Mouse (Mus musculus) heart, postnatal 25 days (tissue): ENCODE data around the gene Mcpt9. TPM values are rescaled to one million over a fixed set of nuclear protein-coding genes. Genes with fewer than 3 reads are reported as not detected.
"Not testable (repeated sequence)": the region's sequence is repeated elsewhere in the genome, so short reads cannot be mapped to it uniquely, and the experiment has no call there.

Source experiments
- DNase-seq: peaks from one replicate; pipeline ENCODE4 v3.0.0; 2022; ENCODE audit warnings: low spot score
- intact Hi-C: fragments of 180-260 bp; cut with DNase I; formaldehyde crosslinking; loops from one replicate; pipeline ENCODE4 v1.15.1; 2025
- total RNA-seq, 2 experiments: library from RNA; stranded (reverse); gene quantifications; 2 replicates each; pipeline ENCODE4 v1.2.3; 2021

Mcpt9 gene
- not detected for total RNA-seq

DNA sequence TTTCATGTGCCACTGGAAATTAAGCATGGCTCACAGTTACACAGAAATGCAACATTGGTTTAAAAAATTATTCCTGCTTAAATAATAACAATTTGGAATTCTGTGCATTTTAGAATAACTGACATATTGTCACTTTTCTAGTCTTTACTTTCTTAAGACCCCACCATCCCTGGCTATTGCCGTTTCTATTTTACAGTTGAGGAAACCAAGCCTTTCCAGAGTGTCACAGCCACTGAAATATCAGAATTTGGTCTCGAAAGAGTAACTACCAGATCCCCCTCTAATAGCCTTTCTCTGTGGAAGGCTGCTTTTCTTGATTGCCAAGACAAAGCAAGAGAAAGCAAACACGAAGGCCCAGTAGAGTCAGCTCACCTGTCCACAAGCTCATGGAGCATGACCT lies at the start of gene Mcpt9:
Mcpt9 (minus strand) TSS at position 101 of the 400 bp plus-strand sequence.
- DNase-seq, intact Hi-C loops: not testable (repeated sequence)

- DNase-seq, intact Hi-C loops: not testable (repeated sequence)
These were observed 31.9 kb upstream of the Mcpt9 start, which contains the start of gene Mcpt4 for GRCm38 (mm10) chr14:56062213-56062612. Mcpt4 (minus strand) TSS chr14:56062313.

- intact Hi-C loops, result no loop called here
- no peak for DNase-seq
These were observed 27.4 kb upstream of the Mcpt9 start for GRCm38 (mm10) chr14:56057722-56058121.

- intact Hi-C loops, result no loop called here
- no peak for DNase-seq
These were observed 25.1 kb upstream of the Mcpt9 start for GRCm38 (mm10) chr14:56055408-56055807.

GRCm38 (mm10) chr14:56041792-56042191 lies 11.5 kb upstream of the Mcpt9 start, which contains the start of gene Mcpt2:
Mcpt2 (plus strand) TSS chr14:56042041.
- intact Hi-C loops, result not testable (repeated sequence)

DNA sequence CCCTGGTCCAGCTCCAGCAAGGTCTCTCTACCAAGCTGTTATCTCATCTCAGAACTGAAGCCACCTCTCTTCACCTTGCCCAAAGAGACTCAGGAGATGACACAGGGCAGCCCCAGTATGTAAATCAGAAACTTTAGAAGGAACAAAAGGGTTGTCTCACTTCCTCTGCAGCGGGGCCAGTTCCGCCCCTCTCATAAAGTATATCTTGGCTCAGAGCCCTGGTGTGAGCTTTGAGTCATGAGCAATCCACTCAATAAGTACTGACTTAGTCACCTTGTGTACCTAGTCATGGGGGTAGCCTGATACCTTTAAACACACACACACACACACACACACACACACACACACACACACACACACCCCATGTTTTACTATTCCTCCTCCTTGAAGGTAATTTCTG lies 4.1 kb upstream of the Mcpt9 start:
- no peak for DNase-seq
- intact Hi-C loops, result no loop called here

More at GRCm38 (mm10) chr14:56041792-56042191, 11.5 kb upstream of the Mcpt9 start, which contains the start of gene Mcpt2:
- DNase-seq, result not testable (repeated sequence)

DNA sequence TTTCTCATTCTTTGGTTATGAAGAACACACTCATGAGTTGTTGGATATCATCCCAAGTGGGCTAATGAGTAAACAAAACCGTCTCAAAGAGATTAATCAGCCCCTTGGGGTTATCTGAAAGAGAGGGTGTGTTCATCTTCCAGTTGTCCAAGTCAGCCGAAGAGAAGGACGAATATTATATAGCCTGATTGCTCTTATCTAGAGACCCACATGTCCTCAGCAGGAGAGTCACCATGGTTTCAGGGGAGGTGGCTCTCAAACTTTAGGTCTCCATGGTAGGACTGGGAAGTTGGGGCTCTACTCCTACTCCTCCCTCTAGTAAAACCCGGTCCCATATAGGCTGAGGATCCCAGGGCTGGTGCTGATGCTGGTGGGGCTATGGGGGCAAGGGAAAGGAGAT lies 9.0 kb downstream of the Mcpt9 start:
- intact Hi-C loops, DNase-seq: not testable (repeated sequence)

DNA sequence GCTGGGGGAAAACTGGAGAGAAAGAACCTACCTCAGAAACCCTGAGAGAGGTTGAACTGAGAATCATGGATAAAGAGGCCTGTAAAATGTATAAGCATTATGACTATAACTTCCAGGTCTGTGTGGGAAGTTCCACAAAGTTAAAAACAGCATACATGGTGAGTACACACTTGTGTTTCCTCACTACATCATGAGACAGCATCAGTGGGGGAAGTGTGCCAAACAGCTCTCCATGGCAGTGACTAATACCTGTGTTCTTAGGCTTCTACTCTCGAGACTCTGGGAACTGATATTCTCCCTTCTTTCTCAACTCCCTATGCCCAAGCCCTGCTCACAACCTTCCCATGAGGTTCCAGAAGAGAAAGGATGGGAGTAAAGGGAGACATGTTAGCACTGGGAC lies 10.8 kb downstream of the Mcpt9 start:
- intact Hi-C loops, result no loop called here
- no peak for DNase-seq

GRCm38 (mm10) chr14:56017671-56018070 lies 12.6 kb downstream of the Mcpt9 start, which contains the start of gene Mcpt1:
Mcpt1 (plus strand) TSS chr14:56017971.
- intact Hi-C loops, DNase-seq: not testable (repeated sequence)

- intact Hi-C loops, result no loop called here
- no peak for DNase-seq
These were observed 16.4 kb downstream of the Mcpt9 start for GRCm38 (mm10) chr14:56013924-56014323.

- intact Hi-C loops, result no loop called here
- DNase-seq, result no peak
These were observed 17.1 kb downstream of the Mcpt9 start for GRCm38 (mm10) chr14:56013147-56013546.

GRCm38 (mm10) chr14:55987464-55987863 lies 42.8 kb downstream of the Mcpt9 start:
- DNase-seq, intact Hi-C loops: not testable (repeated sequence)

Other genes with a start within 250 kb of the Mcpt9 start
- gene Adcy4, start 246.4 kb downstream of the Mcpt9 start, total RNA-seq, result 10 to 100 TPM; 18.2 to 23.8 TPM
- gene Ripk3, start 241.6 kb downstream of the Mcpt9 start, total RNA-seq, result 1 to 10 TPM; 2.3 to 3.4 TPM
- gene Nfatc4, start 207.4 kb downstream of the Mcpt9 start, total RNA-seq, result 1 to 10 TPM; 3.9 to 5.5 TPM
- gene Nynrin, start 176.5 kb downstream of the Mcpt9 start, total RNA-seq, result 1 to 10 TPM; 8.2 to 9.7 TPM
- under 1 TPM in 1 of 2 experiments, not detected in 1; 0.14 TPM for gene Cbln3, start 146.1 kb downstream of the Mcpt9 start, total RNA-seq
- gene Khnyn, start 145.5 kb downstream of the Mcpt9 start, total RNA-seq, result 10 to 100 TPM; 11.6 to 13.5 TPM
- 100 to 1,000 TPM; 107 to 108 TPM for gene Sdr39u1, start 130.2 kb downstream of the Mcpt9 start, total RNA-seq
- gene Cma1, start 85.8 kb downstream of the Mcpt9 start, total RNA-seq, result 1 to 10 TPM; 1.0 to 2.5 TPM
- gene Cma2, start 79.5 kb downstream of the Mcpt9 start, total RNA-seq, result not detected
- not detected for gene Mcpt1, start 12.5 kb downstream of the Mcpt9 start, total RNA-seq
- not detected for gene Mcpt2, start 11.5 kb upstream of the Mcpt9 start, total RNA-seq
- 1 to 10 TPM; 1.4 to 1.9 TPM for gene Mcpt4, start 31.8 kb upstream of the Mcpt9 start, total RNA-seq
- gene Mcpt8, start 54.8 kb upstream of the Mcpt9 start, total RNA-seq, result not detected
- gene Ctsg, start 72.1 kb upstream of the Mcpt9 start, total RNA-seq, result not detected
- gene Gzme, start 90.1 kb upstream of the Mcpt9 start, total RNA-seq, result not detected
- gene Gzmd, start 102.1 kb upstream of the Mcpt9 start, total RNA-seq, result not detected
- gene Gzmg, start 129.1 kb upstream of the Mcpt9 start, total RNA-seq, result not detected
- not detected for gene Gzmn, start 144.1 kb upstream of the Mcpt9 start, total RNA-seq
- gene Gzmf, start 180.9 kb upstream of the Mcpt9 start, total RNA-seq, result not detected
- gene Gzmc, start 204.2 kb upstream of the Mcpt9 start, total RNA-seq, result not detected
- not detected for gene Gzmb, start 231.8 kb upstream of the Mcpt9 start, total RNA-seq